Mouse (Mus musculus): ENCODE data around the gene Spic.

DNA sequence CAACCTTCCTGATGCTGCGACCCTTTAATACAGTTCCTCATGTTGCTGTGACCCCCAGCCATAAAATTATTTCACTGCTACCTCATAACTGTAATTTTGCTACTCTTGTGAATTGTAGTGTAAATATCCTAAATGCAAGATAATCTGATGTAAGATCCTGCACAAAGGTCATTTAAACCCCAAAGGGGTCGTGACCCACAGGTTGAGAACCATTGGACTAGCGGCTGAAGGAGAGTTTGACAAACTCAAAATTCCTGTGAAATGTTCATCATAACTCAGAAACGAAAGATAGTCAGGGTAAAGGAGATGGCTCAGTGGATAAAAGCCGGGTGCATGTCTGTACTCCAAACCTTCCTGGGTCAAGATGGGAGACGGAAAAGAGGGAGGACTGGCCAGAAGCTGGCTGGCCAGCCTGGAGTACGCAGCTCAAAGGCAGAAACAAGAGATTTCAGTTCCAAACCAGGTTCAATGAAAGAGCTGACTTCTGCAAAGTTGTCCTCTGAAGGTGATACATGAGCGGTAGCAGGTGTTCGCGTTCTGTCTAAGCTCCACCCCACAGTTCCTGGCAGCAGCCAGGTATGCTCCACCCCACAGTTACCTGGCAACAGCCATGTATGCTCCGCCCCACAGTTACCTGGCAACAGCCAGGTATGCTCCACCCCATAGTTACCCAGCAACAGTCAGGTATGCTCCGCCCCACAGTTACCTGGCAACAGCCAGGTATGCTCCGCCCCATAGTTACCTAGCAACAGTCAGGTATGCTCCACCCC is 32.4 kb upstream of the Spic start:
- no peak for TF ChIP-seq CTCF (conservative IDR thresholded peaks at IDR 0.05; ENCODE audit: insufficient read depth, insufficient read length, low read depth, low read length)
- no peak for TF ChIP-seq POLR2A (IDR thresholded peaks at IDR 0.05; ENCODE audit: low read depth, low read length)

Data from kidney, adult 2 months (tissue).